Mouse (Mus musculus) skeletal muscle tissue, adult 2 months (tissue): ENCODE data around the gene Acad11.

Experiments
- DNase-seq: peaks from one replicate; pipeline ENCODE4 v3.0.0-alpha.2; 2012; ENCODE audit warnings: low read depth, low spot score

The Acad11 gene

DNA sequence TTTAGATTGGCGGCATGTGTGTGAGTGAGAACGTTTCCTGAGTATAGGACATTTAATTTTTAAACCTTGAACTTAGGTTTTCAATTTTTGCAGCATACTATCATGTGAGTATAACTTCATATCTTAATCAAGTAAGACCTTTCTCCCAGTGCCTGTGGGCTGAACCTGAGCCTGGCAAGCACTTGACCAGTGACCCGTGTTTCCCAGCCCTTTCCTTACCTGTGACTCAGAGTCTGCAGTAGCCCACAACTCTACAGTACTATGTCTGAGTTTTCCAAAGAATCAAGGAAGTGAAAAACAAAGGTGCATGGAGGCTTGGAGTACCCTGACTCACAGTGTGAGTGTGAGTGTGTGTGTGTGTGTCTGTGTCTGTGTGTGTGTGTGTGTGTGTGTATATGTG, 16.9 kb downstream of the Acad11 start:
- DNase-seq = no peak

DNA sequence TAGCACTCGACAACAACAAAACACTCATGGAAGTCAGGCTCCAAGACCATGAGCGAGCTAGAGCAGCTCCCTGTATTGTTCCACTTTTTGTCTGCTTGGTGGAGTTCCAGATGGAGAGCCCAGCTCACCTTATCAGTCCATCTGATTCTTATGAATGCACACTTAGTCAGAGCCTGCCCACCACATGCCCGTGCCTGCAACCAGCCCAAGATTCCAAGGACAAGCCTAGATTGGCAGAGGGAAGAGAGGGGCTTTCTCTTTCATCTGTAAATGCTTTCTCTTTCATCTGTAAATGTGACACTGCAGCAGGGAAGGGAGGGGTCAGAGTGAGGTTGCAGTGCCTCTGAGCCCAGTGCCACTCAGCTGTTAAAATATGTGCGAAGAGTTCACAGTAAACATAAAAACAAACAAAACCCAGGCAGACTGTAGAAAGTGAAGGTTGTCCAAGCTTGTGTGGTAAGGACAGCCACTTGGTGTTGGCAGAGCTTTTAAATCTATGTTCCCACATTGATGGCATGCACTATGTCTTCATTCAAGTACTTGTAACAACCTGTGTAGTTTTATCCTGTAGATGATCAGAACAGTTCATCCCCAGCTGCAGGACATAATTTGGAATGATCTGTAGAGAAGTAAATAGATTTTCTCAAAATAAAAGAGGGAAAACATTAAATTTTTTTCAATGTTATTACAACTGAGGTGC, 22.7 kb downstream of the Acad11 start:
- no peak for DNase-seq

DNA sequence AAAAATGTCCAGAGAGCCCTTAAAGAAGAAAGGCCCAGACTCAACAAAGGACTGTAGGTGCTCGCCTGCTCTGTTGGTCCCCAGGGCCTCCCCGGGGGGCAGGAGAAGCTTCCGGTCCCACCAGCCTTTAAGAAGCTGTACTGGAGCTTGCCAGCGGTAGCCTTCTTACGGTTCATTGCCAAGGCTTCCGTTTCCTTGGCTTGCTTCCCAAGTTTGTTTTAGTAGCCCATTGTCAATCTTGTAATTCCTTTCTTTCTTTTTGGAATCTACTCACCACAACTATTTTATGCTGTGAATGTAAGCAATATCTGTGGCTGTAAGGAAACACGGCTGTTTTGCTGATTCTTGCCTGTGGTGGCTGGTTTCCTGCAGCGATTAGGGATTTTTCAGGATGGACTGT, 25.4 kb downstream of the Acad11 start:
- peak; percentile 21 for DNase-seq

DNA sequence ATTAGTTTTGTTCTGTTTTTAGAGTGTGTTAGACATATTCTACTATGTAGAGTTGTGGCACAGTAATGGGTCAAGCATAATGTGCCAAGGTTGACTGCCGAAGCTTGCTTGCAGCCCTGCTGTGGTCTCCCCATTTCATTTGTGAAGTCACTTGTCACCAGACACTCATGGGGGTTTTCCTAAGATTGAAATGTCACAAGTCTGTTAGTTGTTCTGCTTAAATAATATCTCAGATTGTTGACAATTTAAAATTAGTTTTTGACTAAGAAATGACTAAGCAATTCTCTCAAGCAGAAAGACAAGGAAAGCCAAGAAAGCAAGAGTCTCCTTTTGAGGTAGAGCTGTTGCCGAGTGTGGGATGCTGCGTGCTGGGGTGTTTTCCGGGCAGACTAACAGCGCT, 29.8 kb downstream of the Acad11 start:
- DNase-seq = no peak

DNA sequence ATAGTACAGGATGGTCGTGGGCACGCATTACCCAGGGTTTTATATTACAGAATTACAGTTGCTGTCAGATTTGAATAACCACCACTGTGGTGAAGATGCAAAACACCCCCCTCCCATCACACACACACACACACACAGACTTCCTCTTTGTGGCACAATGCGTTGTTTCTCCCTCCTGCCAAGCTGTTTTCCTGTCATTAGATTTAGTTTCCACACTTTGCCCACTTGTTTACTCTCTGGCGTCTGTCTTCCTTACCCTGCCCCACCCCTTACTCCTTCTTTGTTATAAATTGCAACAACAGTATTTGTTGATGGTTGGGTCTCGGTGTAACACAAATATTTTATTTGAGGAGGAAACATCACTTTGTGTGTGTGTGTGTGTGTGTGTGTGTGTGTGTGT, 35.1 kb downstream of the Acad11 start:
- DNase-seq = no peak

DNA sequence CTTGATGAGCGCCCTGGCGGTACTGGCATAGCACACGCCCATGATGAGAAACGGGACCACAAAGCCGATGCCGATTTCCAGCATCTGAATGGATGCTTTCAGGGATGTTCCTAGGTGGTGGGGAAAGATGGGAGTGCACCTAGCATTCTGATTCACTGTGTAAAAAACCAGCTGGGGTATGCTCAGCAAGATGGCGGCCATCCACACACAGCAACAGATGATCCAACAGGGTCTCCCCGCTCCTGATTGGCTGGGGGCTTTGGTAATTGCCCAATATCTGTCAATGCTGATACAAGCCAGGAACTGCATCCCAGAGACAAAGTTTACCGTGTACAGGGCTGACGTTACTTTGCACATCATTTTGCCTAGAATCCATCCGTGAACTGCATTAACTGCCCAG, 35.9 kb downstream of the Acad11 start:
- DNase-seq = no peak

DNA sequence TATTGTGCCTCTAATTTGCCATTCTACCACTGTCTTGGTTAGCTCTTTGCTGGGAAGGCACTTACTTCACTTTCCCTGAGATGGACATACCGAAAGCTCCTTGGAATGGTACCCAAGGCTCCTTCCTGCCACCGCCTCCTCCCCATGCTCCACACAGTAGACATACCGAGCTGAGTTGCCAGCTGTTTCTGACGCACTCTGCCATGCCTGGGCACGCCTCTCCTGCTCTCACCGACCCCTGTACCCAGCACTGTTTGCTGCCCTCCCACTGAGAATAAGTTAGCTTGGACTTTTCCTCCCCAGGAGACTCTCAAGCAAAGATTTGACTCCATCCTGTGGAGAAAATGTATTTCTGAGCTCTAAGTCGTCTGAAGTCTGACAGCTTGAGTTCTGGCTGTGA, 37.6 kb downstream of the Acad11 start:
- DNase-seq = no peak

DNA sequence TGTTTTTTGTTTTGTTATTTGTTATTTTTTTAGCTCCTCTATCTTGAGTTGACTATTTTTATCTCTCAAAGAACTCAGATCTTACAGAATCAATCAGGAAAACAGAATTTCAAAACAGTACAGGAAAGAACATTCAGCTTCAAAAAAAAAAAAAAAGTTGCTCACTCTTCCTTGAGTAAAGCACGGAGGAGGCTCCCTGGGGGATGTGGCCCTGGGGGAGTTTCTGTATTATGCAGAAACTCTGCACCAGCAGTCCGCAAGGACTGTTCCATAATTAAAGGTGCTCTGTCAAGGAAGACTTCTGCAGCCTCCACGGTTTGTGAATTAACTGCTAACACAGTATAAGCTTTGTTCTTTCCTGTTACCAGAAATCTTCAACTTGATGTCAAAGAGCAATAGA, 38.3 kb downstream of the Acad11 start:
- no peak for DNase-seq

DNA sequence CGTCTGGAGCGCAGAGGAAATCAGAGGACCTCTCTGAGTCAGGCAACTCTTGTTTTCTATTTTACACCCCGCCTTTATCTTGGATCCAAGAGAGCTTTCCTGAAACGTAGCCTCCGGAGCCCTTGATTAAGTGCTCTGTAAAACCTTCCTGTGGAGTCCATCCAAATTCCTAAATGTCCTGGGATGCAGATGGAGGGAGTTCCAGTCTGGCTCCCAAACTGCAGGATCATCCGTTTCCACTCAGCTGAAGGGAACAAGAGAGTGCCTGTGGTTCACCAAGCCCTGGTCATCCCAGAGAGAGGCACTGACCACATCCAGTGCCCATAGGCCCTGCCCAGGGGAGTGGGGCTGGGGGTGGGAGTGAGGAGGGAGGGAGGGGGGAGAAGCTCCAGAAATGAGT, 39.1 kb downstream of the Acad11 start:
- DNase-seq = peak; percentile 55

DNA sequence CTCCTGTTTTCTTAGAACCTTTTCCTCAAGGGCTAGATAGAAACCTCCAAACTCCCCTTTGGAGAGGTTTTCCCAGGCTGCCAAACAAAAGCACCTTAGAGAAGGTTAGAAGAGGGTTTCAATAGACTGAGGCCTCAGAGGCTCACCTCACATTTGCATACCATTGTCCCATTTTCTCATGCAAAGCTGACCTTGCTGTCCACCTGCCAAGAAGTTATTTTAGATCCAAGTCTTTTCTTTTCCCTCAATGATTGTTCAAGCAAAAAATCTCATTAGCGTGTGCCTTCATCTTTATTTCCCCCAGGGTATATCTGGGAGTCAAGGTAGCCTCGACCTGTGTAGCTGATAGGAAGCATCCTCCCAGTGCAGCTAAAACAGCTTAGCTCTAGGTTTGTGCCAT, 39.7 kb downstream of the Acad11 start:
- no peak for DNase-seq

DNA sequence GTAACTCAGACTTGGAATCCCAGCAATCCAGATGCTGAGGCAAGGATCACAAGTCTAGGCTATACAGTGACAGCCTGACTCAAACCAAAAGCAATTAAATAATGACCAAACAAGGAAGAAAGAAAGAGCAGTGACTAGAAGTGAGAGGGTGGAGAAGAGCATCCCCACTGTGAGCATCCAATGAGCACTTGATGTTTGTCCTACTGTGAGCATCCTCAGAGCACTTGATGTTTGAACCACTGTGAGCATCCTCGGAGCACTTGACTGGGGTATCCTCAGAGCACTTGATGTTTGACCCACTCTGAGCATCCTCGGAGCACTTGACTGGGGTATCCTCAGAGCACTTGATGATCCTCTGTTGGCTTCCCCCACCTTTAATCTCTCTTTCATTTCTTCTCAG, 41.8 kb downstream of the Acad11 start:
- DNase-seq = no peak

DNA sequence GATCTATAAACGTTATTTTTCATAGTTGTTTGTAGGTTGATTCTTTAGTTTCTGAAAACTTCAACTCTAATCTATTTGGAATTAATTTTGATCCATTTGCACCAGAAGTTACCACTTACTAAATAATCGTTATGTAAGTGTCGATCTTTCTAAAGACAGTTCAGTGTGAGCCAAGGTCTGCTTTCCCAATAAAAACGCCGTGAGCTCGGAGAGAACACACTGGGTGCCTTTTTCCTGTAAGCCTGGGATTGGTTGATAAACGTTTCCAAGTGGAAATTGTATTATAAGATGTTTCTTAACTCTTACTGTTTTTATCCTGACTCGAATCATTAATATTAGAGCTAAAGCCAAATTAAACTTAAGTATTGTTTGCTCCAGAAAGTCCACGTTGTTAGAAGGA, 43.8 kb downstream of the Acad11 start:
- DNase-seq = no peak

DNA sequence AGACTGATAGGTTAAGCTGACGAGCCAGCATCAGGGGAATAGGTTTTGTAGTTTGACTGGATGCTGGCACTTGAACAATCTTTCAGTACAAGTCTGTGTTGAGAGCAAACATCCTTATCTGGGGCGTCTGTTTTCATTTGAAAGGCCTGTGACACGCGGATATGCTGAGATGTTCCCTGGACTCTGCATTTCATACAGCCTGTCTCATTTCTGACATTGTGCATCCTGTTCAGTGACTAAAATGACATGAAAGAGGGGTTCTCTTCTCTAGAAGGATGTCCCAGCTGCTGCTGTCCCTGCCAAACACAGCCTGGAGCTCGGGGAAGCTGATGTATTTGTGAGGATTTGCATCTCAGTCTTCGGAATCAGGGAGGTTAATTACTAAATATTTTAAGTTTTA, 44.3 kb downstream of the Acad11 start:
- no peak for DNase-seq

DNA sequence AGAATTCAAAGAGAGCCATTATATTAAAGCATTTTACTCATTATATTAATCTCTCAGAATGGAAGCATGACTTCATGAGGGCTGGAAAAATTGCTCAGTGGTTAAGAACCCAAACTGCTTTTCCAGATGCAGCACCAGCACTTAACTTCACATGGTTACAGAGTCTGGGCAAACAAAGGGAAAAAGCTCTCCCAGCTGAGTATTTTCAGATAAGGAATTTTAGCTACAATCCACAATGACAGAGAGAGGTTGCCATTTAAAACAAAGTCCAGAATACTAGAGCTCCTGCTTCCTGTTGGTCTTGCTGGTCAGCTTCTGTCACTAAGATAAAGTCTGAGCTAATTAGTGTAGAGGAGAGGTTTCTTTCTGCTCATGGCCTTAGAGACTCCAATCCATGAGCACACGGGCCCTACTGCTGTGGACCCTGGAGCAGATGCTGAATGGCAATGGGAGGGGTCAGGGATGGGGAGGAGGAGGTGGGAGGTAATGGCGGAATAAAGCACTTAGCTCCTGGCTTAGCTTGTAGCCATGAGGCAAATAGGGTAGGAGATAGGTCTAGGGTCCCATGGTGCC, 45.5 kb downstream of the Acad11 start:
- DNase-seq = no peak

DNA sequence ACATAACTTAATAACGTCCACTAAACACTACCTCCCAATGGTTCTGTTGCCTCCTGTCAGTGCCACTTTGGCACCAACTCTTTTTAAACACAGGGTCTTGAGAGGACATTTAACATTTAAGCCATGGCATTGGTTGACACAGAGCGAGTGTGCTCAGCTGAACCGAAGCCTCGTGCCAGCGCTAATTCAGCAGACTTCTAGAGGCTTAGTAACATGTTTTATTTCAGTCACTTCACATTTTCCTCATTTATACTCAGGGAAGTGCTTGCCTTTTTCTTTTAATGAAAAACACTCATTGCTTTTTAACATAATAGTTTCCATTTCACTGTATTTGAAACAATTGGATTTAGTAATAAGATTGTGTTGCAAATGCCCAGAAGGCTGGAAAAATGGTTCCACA, 46.0 kb downstream of the Acad11 start:
- no peak for DNase-seq

DNA sequence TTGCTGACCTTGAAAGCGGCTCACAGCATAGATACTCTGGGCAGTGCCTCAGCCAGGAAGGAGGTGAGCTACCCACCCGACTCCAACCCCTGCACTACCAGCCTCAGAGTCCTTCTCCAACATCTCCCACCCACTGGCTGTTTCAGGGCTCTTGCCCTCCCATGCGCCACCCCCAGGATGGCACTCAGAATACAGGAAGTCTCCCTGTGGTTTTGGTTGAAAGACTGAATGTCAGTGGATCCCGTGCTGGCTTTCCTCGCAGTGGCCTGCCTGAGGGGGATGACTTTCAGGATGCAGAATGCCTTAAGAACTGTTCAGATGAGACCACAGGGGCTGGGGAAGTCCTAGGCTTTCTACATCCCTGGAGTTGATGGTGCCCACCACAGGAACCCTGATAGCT, 59.9 kb downstream of the Acad11 start:
- DNase-seq = no peak

DNA sequence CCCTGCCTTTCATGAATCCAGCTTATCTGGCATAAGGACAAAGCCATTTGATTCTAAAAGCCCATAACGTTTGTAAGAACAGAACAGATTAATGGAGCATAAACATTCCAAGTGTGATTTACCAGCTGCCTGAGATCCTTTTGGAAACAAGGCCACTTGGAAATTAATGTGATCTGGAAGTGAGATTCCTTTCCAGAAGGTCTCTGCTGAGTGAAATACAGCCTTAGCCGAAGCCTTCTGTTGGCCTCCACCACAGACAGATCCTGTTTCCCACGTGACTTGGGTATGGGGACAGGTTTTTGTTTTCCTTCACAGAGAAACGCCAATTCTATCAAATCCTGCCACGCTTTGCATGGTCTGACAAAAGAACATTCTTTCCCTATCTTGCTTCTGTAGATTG, 60.4 kb downstream of the Acad11 start:
- DNase-seq = no peak

DNA sequence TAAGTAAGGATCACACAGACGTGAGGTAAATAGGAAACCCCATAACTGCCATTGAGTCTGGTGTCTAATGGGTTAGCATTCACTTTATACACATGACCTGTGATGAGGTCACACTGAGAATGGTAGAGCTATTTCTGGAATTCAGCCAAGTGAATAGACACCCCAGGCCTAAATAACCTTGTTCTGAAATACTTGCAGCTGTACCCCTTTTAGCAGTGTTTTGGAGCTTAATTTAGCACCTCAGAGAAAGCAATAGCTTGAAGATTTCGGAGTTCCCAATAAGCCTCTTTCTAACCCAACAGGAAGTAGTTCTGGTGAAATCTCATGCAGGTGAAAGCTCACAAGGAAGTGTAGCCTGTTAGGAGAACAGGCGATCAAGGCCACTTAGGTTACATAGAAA, 63.7 kb downstream of the Acad11 start, which contains the start of gene Ackr4:
Gene Ackr4, minus strand, starts transcription at position 101 of the 400 bp plus-strand sequence.
- no peak for DNase-seq

DNA sequence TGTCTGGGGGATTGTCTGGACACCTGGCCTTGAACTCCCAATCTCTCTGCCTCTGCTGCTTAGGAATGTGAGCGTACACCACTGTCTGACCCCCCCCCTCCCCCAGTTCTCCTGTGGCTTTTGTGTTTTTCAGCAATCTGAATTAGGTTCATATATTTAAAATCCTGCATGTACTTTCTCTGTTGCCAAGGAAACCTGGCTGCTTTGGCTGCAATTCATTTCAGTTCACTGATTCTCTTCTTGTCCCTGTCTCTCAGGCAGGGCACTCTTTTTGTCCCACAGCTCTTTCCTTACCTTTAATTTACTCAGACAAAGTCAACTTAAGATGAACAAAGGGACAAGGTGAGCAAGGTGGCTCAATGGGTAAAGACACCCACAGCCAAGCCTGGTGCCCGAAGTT, 64.9 kb downstream of the Acad11 start:
- no peak for DNase-seq

DNA sequence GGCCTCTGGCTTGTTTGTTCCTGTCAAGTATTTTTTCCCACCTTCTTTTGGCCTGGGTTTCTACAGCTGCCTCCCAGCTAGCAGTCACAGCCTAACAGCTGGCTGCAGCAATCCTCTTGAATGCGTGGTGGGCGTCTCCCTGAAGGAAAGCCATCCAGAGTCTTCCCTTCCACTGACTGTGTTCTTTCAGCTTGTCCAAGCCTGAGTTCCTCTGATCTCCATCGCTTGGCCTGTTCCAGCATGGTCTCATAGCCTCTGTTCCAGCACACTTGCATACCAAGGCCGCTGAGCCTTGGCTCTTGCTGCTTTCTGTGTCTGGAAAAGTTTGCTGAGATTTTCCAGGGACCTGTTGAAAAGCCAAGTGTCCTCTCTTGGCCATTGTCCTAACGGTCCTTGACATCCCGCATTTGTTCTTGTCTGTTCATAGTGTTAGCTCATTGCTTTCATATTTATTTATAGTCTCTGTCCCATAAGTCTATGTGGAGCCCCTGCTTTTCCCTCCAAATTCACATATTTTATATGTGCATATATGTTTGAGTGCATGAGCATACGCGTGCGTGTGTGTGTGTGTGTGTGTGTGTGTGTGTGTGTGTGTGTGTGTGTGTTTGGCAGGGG, 67.1 kb downstream of the Acad11 start:
- peak; percentile 71 for DNase-seq

DNA sequence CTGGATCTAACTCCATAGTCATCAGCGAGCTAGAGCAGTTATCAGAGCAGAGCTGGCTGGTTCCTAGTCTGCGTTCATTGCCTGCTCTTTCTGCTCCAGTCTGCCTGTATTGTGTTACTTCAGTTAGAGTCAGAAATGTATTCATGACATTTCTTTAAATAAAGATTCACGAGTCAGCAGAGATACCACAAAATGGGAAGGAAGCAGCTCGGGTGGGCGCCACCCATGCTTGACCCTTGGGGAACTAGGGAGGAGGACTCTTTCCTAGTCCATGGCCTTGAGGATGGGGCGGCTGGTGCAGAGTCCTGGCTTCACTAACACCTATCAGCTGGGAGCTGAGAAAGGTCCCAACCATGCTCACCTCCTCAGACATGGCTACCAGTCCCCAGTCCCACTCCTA, 77.2 kb downstream of the Acad11 start:
- DNase-seq = no peak

DNA sequence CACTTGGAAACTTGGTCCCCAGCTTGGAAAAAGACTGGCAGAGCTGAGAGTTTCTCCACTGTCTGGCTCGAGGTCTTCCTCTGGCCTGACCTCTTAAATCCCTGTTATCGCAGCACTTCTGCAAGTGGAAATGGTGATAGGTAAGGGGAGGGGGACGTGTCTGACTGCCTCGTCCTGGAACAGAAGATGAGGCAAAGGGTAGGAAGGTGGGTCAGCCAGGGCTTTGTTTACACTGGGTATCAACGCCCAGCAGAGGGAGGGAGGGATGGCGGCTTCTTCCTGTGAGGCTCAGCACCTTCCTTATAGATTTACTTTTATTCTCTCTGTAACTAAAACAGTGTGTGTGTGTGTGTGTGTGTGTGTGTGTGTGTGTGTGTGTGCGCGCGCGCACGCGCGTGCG, 79.6 kb downstream of the Acad11 start:
- DNase-seq = no peak

DNA sequence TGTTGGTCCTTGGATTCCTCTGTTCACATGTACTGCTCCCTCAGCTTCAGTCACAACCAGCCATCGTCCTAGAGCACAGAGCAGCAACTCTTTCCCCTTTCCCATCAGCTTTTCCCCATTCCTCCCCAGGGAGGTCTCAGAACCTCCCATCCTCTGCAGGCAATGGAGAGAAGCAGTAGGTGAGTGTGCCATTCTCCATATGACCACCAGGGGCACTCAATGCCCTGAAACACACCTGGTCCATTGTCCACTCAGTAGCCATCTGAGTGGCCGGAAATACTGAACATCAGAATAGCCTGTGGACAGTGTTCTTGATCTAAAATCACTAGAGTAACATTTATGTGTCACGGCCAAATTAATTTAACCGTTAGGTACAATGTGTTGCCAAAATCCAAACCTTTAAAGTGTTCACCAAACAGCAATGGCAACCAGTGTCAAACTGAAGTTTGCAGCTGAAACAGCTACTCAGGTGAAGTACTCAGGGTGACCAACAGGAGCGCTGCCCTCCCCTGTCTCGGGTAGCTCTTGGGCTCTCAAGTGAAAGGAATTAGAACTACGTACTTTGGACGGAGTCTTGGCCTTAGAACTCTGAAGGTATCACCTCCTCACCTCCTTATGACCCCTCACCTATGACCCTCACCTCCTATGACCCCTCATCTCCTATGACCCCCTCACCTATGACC, 81.3 kb downstream of the Acad11 start:
- no peak for DNase-seq
